Mouse (Mus musculus) heart, postnatal 0 days (tissue): ENCODE results near the gene Chrm3.

Experiments
- CTCF ChIP-seq: IDR thresholded peaks from 2 replicates; pipeline ENCODE4 v1.5.1; 2016; ENCODE audit warnings: antibody characterized with exemption, control low read depth, low read depth
- EP300 ChIP-seq: IDR thresholded peaks from 2 replicates; pipeline ENCODE4 v1.6.1; 2016; ENCODE audit warnings: antibody characterized with exemption, low read depth

DNA sequence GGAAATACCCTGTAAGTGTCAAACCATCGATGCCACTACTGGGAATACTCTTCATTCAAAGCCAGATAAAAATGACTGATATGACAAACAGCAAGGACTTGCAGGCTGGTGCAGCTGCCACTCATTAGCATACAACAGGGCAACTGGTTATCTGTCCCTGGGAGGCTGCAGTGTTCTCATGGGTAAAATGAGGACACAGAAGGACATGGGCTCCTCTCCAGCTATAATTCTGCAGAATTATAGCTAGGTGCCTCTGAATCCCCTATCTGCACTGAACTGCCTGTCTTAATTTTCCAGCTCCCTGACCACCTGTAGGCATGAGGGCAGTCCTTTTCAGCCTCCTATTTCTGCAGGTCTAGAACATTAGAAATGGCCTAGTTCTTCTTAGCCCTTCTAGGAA is 463.4 kb downstream of the Chrm3 start:
- TF ChIP-seq CTCF (no peak), EP300 (no peak)
